Mouse (Mus musculus): ENCODE data around the gene Nedd9.

DNA sequence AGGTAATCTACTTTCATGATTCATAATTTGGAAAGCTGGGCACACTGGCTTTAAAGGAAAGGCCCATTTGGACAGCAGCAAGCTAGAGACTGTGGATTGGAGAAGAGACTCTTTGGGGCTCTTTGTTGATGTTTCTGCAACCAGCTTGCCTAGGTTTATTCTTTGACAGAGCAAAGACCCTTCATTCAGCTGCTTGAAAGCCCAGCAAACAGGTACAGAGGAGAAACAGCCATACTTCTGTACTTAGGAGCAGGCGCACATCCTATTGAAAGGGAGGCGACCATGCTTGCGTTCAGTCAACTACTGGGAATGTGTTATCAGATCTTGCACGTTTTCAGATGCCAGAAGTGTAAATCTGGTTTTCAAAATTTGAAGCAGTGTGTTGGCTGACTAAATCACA, 162.5 kb downstream of the Nedd9 start:
- TF ChIP-seq GATA1 (IDR thresholded peaks at IDR 0.05; ENCODE audit: borderline replicate concordance, low read length) = no peak
- no peak for TF ChIP-seq FLI1 (IDR thresholded peaks at IDR 0.05; ENCODE audit: low read length)

Data from megakaryocyte, embryonic 14.5 days (primary cell).